Mouse (Mus musculus): Measurements from ENCODE around the gene Olfm1.

The Olfm1 gene

DNA sequence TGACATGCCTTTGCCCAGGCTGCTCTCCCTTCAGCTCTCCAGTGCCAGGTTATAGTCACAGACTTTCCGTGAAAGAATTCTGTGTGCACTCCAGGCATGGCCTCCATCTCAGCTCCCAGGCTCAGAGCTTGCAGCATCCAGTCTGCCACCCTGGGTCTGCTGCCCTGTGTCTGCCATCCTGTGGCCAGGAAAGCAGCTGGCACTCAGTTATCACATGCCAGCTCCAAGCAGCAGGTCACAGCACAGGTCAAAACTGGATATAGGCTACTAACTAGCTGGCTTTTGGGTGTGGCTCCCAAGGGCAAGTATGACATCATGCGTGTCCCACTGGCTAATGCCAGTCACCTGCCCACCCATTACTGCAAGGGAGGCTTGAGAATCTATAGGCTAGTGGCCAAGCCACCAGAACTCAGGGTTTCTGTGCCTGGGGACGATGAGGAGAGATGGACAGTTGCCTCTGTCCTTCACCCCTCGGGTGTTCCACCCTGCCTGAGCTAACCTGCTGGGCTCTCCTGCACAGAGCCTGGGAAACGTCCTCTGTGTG lies 53.4 kb downstream of the Olfm1 start:
- ChIA-PET POLR2A (interaction anchor here in 1 of 4 experiments (1.0 kb wide), 1 partner anchor 14 kb away, joined by 3 read pairs; no protein-coding TSS in a partner anchor), CTCF (no interaction called here)

DNA sequence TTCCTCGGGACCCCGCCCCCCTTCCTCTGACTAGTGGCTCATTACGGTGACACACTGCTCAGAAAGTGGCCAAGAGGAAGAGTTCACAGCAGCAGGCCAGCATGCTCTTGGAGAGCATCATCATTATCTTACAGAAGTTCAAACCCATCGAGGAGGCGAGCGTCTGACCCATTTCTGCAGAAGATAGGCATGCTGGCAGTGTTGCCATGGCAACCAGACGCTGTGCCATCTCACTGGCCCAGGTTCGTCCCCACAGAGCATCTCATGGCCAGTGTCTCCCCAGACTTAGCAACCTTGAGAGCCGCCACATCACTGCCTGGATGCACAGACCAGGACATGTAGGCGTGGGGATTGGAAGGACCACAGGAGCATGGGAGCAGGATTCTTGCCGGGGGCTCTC lies 54.3 kb downstream of the Olfm1 start:
- POLR2A ChIA-PET: no interaction called here
- CTCF ChIA-PET: no interaction called here

DNA sequence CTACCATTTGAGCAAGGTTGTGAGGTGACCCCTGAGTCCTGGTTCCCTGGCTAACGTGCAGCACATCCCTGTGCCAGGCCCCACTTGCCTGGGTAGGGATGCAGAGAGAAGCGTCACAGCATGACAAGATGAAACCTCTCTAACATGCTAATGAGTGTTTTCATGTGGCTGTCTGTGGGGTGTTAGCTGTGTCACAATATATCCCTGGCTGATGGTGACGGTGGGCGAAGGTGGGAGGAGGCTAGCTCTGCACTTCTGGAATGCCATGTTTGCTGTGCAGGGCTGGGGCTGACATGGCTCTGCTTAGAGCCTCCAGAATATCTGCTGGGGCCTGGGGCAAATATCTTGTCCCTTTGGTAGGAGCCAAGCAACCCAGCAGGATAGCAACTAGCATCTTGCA lies 59.8 kb downstream of the Olfm1 start:
- CTCF ChIA-PET: interaction anchor here in 1 of 4 experiments (0.5 kb wide), 1 partner anchor 112 kb away, joined by 4 read pairs; no protein-coding TSS in a partner anchor
- POLR2A ChIA-PET: interaction anchor here in 1 of 4 experiments (1.3 kb wide), 1 partner anchor 35 kb away, joined by 3 read pairs; no protein-coding TSS in a partner anchor

DNA sequence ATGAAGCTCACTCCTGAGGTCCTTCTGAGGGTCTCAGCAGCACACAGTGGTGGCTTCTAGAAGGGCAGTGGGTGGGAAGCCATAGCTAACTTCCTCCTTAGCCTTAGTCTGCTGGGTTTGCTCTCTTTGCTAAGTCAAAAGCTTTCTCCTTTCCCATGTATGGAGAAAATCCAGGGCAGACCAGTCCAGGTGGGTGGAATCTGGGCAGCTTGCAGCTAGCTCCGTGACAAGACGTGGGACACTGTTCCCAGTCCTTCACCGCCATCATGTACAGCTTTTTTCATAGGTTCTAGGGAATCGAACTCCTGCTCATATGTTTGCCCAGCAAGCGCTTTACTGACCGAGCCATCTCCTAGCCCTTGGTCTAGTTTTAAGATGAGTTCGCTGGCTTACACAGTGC lies 63.2 kb downstream of the Olfm1 start:
- ChIA-PET POLR2A (interaction anchor here in 2 of 4 experiments (1.0 to 2.3 kb wide), 2 partner anchors 14 to 33 kb away, joined by 3 to 7 read pairs; no protein-coding TSS in a partner anchor), CTCF (interaction anchor here in 2 of 4 experiments (1.1 to 1.2 kb wide), 3 partner anchors 21 to 114 kb away, joined by 3 to 4 read pairs (median 4); no protein-coding TSS in a partner anchor)

DNA sequence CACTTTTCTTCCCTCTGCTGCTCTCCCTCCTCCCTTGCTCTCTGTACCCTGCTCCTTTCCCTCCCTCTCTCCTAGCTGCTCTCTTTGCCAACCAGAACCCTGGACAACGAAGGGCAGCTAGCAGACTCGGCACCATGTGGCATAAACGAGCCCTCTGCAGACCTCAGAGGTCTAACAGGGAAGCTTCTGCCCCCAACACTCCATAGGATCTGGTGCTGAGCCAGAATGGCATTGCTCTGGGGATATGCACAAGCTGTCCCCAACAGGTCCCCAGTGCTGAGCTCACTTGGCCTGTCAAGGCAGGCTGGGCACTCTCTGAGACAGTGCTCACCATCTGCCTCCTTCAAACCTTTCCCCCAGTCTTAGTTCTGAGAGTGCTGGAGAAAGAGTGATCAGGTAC lies 68.6 kb downstream of the Olfm1 start:
- ChIA-PET POLR2A (interaction anchor here in 1 of 4 experiments (1.1 kb wide), 1 partner anchor 9 kb away, joined by 3 read pairs; no protein-coding TSS in a partner anchor), CTCF (interaction anchor here (0.6 to 1.0 kb wide), 5 partner anchors 10 to 833 kb away, joined by 3 to 5 read pairs (median 3); no protein-coding TSS in a partner anchor)

DNA sequence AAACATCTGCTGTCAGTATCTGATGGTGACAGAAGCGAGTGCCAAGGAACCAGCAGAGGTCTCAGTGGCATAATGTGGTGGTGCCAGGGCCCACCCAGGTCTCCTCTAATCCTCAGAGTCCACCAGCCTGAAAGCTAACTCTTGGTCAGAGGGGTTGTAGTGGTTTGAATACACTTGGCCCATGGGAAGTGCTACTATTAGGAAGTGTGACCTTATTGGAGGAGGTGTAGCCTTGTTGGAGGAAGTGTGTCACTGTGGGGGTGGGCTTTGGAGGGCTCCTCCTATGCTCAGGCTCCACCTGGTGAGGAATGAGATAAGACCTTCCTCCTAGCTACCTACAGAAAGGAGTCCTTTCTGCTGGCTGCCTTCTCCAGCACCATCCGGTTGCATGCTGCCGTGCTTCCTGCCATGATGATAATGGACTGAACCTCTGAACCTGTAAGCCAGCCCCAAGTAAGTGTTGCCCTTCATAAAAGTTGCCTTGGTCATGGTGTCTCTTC lies 75.0 kb downstream of the Olfm1 start:
- ChIA-PET CTCF (interaction anchor here in 2 of 4 experiments (0.6 to 1.5 kb wide), 2 partner anchors 10 to 453 kb away, joined by 3 to 4 read pairs; no protein-coding TSS in a partner anchor), POLR2A (interaction anchor here in 1 of 4 experiments (0.9 to 1.5 kb wide), 2 partner anchors 8 to 29 kb away, joined by 3 read pairs; no protein-coding TSS in a partner anchor)

DNA sequence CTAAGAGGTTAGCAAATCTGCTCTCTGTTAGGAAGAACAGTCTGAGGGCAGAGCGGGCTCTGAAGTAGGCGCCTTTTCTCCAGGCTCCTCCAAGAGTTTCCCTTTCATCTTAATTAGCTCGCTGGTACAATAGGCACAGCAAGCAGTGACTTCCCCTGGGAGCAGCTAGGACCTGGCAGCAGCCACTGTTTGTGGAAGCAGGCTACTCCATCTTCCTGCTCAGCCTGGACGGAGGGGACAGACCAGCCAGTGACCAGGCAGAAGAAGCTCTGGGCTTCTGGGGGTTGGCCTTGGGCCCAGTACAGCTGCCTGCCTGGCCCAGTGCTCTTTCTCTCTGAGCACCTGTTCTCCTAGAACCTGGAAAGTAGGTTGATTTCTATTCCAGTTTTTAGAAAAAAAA lies 77.8 kb downstream of the Olfm1 start:
- POLR2A ChIA-PET: interaction anchor here in 1 of 4 experiments (1.1 kb wide), 1 partner anchor 10 kb away, joined by 3 read pairs; no protein-coding TSS in a partner anchor

DNA sequence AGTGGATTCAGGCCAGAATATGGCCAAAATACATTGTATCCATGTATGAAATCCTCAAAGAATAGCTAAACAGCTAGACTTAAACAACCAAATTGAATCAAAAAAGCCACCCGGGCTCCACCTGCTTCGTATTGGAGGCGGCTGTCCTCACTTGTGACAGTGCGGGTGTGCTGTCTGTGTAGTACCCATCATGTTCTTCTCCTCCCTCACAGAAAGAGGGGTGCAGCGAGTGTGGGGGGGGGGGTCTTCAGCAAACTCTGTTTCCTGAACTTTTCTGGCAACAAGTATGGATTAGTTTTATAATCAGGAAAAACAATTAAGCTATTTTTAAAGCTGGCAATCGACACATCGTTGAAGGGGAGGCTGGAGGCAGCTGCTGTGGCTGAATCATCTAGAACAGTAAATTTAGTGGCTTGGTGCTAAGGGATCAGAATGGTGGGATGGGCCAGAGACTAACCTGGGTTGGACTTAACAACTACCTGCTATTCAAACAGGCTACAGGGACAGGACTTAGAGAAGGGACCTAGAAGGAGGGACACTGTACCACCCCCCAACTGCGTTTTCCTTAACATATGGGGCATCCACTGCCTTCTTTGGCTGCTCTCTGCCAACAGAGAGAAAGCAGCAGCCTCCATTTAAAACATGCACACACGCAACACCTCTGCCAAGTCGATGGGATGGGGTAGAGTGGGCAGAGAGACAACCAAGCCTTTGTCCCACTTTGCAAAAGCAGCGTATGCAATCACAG lies 79.6 kb downstream of the Olfm1 start:
- CTCF ChIA-PET: interaction anchor here in 1 of 4 experiments (0.7 kb wide), 1 partner anchor 522 kb away, joined by 3 read pairs; no protein-coding TSS in a partner anchor
- POLR2A ChIA-PET: interaction anchor here in 1 of 4 experiments (0.6 to 0.7 kb wide), 3 partner anchors 11 to 336 kb away, joined by 3 read pairs; no protein-coding TSS in a partner anchor

More for the DNA sequence above, 77.8 kb downstream of the Olfm1 start:
- CTCF ChIA-PET: no interaction called here

DNA sequence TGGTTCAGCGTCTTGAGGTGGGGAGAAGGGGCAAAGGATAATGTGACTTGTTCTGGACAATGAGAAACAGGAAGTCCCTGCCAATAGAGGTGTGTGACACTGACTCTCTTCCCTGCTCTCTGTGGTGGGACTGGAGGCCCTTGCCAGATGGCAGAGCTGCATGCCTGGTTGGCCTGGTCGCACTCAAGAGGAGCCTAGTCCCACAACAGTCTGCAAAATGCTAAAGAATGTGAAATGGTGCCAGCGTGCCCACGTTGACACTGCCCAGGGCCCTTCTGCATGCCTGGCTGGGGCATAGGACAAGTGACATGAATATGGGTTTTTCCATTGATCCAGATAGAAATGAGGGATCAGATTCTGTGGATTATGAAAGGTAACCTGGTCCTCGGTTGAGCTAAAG lies 81.2 kb downstream of the Olfm1 start:
- CTCF ChIA-PET: interaction anchor here in 1 of 4 experiments (1.6 to 4.9 kb wide), 2 partner anchors 31 to 69 kb away, joined by 3 to 34 read pairs; no protein-coding TSS in a partner anchor
- POLR2A ChIA-PET: no interaction called here

DNA sequence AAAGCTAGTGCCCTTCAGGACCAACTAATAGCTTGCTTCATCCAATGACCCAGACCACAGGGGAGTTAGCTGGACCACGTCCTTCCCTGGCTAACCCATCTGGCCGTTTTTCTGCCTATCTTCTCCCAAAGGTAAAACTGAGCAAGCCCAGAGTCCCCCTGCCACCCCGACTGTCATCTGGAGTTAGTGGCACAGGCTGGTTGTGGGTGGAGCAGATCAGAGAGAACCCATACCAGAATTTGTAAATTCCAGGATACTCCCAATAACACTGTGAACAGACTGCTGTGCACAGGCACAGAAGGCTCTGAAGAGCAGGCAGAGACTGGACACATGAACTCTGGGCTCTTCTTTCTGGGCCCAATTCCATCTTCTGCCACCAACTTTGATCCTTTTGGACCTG lies 82.6 kb downstream of the Olfm1 start:
- POLR2A ChIA-PET: interaction anchor here in 1 of 4 experiments (1.1 kb wide), 1 partner anchor 8 kb away, joined by 3 read pairs; no protein-coding TSS in a partner anchor
- CTCF ChIA-PET: interaction anchor here in 1 of 4 experiments (1.6 to 4.9 kb wide), 3 partner anchors 30 to 100 kb away, joined by 3 to 34 read pairs (median 4); no protein-coding TSS in a partner anchor

DNA sequence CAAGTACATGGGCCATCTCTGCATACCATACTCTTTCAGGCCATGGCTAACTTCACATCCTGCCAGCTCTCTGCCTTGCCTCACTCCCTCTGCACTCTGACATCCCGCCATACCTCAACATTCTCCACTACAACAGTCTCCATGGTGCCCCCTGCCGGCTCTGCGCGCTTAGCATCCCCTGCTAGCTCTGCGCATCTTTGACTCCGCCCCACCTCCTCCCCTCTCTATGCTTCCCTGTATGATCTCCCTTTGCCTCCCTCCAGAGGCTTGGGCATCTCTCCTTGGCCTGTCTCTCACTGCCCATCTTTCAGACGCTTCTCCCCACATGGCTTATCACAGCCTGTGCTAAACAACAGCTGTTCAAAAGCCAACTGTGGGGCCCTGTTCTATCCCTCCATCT lies 85.4 kb downstream of the Olfm1 start:
- CTCF ChIA-PET: interaction anchor here (0.6 to 4.9 kb wide), 30 partner anchors 9 to 186 kb away, joined by 3 to 34 read pairs (median 4); no protein-coding TSS in a partner anchor
- POLR2A ChIA-PET: interaction anchor here in 2 of 4 experiments (0.5 to 1.5 kb wide), 4 partner anchors 11 to 343 kb away, joined by 3 to 4 read pairs (median 4); partner anchors contain the start of gene Gfi1b (in 1 of the 2)

DNA sequence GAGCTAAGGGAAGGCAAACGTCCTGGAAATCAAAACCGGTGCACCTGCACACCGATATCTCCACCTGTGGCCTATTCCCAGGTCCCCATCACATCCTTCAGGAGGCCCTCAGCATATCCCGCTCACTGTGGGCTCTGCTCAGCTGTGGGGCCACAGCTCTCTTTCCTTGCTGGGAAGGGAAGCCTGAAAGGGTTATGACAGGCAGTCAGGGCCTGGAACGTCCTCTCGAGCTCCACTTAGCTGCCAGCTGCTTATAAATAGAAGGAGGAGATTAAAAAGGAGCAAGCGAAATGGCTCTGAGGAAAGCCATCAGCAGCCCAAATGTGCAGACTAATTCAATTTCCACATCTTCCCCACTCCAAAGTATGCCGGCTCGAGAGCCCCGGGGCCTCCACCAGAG lies 86.1 kb downstream of the Olfm1 start:
- ChIA-PET CTCF (interaction anchor here in 2 of 4 experiments (0.8 to 2.2 kb wide), 9 partner anchors 8 to 185 kb away, joined by 3 to 19 read pairs (median 9); no protein-coding TSS in a partner anchor), POLR2A (interaction anchor here in 1 of 4 experiments (1.1 kb wide), 1 partner anchor 15 kb away, joined by 3 read pairs; no protein-coding TSS in a partner anchor)
